Mouse (Mus musculus) megakaryocyte-erythroid progenitor cell, adult 5 weeks (primary cell): ENCODE measurements around the gene Zfp773. TPM values are rescaled to one million over a fixed set of nuclear protein-coding genes. Genes with fewer than 3 reads are reported as not detected.

Source experiments
- polyA plus RNA-seq: library from polyadenylated mRNA; stranded (reverse); fragments of >175 nt; gene quantifications from 2 replicates; pipeline ENCODE4 v1.2.3, GENCODE M21; 2012

Zfp773 gene
- polyA plus RNA-seq: 0.01 and 0.03 TPM in 2 replicates

GRCm38 (mm10) chr7:7136379-7136866 lies at the start of gene Zfp773:
Gene Zfp773 (minus strand): TSS chr7:7136755.

GRCm38 (mm10) chr7:7171227-7172147 lies 34.9 kb upstream of the Zfp773 start, which contains the start of gene Zfp418:
Gene Zfp418 (plus strand): TSS chr7:7171330.

GRCm38 (mm10) chr7:7120921-7121601 lies 15.5 kb downstream of the Zfp773 start, which contains the start of gene Zfp954:
Gene Zfp954 (minus strand): TSS chr7:7121488.

Other genes starting within 250 kb of the Zfp773 start
- gene Aurkc, start 141.5 kb downstream of the Zfp773 start, polyA plus RNA-seq: 0.21 TPM in 1 of 2 replicates, not detected in the other
- gene Zfp954, start 15.3 kb downstream of the Zfp773 start, polyA plus RNA-seq: 1.4 and 2.9 TPM in 2 replicates
- gene Zfp418, start 34.6 kb upstream of the Zfp773 start, polyA plus RNA-seq: 0.05 and 0.14 TPM in 2 replicates
- 0.21 and 0.36 TPM in 2 replicates for gene Zfp772, start 73.2 kb upstream of the Zfp773 start, polyA plus RNA-seq
- 0.02 TPM in 1 of 2 replicates, not detected in the other for gene Vmn2r29, start 110.6 kb upstream of the Zfp773 start, polyA plus RNA-seq
- 1.4 and 2.2 TPM in 2 replicates for gene Gm45844, start 141.5 kb upstream of the Zfp773 start, polyA plus RNA-seq
- gene Clcn4, start 164.1 kb upstream of the Zfp773 start, polyA plus RNA-seq: 9.0 and 9.9 TPM in 2 replicates
- 0.01 TPM in 1 of 2 replicates, not detected in the other for gene Vmn2r30, start 200.9 kb upstream of the Zfp773 start, polyA plus RNA-seq
- 0.20 TPM in 1 of 2 replicates, not detected in the other for gene Gm45783, start 237.8 kb upstream of the Zfp773 start, polyA plus RNA-seq